Mouse (Mus musculus) left cerebral cortex, adult 11 months (tissue): ENCODE results near the gene Olfr67.
"Not testable (repeated sequence)": the region's sequence is repeated elsewhere in the genome, so short reads cannot be mapped to it uniquely, and the experiment has no call there.

Experiments used
- DNase-seq: peaks from one replicate; pipeline ENCODE4 v3.0.0; 2022; ENCODE audit warnings: low spot score

Olfr67 gene

DNA sequence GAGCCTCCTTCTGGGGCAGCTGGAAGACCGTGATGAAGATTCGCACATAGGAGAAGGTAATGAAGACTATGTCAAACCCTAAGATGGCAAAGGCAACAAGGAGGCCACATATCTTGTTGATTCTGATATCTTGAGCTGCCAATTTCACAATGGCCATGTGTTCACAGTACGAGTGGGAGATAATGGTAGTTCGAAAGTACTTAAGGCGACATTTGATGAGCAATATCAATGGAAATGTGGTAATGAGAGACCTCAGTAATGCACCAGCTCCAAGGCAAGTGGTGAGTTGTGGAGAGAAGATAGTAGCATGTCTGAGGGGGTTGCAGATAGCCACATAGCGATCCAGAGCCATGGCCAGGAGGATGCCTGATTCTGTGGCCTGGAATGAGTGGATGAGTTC is 23.9 kb downstream of the Olfr67 start:
- not testable (repeated sequence) for DNase-seq

DNA sequence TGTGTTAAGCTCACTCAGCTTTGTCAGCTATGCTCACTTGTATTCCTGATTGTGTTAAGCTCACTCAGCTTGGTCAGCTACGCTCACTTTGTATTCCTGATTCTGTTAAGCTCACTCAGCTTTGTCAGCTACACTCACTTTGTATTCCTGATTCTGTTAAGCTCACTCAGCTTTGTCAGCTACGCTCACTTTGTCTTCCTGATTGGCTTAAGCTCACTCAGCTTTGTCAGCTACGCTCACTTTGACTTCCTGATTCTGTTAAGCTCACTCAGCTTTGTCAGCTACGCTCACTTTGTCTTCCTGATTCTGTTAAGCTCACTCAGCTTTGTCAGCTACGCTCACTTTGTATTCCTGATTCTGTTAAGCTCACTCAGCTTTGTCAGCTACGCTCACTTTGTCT is 29.4 kb downstream of the Olfr67 start:
- not testable (repeated sequence) for DNase-seq

DNA sequence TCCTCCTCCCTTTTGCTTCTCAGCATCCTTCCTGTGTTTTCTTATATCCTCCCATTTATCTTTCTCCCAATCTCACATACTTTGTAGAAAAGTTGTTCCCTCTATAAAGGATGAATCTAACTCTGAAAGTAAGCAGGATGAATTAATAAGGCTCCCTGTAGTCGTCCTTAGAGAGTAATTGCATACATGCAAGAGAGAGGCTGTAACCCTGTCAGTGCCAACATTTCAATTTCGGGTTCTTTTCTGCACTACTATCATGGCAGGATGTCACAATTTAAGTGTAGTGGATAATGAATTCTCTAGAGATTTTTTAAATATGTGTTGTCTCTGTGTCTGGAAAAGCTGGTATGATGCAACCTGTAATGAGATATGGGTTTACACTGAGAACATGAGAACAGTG is 34.4 kb downstream of the Olfr67 start, which contains the start of gene Olfr630:
TSS of gene Olfr630 (minus strand) at position 101 of the 400 bp plus-strand sequence.
- DNase-seq = no peak

DNA sequence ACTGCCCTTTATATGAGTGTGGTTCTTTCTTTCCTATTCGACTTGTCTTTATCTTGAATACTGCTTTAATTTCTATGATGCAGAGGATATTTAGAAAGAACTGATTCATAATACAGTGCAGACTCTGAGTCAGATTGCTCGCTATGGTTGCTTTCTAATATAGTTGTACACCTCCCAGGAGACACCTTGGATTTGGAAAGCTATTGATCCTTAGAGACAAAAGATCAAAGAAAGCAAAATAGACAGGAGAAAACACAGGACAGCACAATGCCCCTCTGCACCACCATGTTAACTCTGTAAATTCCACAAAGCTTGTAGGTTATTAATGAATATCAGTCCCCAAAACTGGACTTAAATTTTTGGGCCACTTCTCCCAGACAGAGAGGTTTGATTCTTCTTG is 46.8 kb downstream of the Olfr67 start, which contains the start of gene Olfr629:
TSS of gene Olfr629 (minus strand) at position 101 of the 400 bp plus-strand sequence.
- DNase-seq = no peak
